Mouse (Mus musculus) thymus, adult 18-20 months (tissue): ENCODE measurements around the gene Tmprss3.
A peak's percentile ranks its signal among the peaks of the same experiment; 100 is the strongest.

Experiments used
- DNase-seq, 2 experiments: peaks; one replicate each; pipeline ENCODE4 v3.0.0; 2022; ENCODE audit warnings: mixed read lengths in 2 of 2

The Tmprss3 gene

GRCm38 (mm10) chr17:31193360-31193759 lies 5.4 kb downstream of the Tmprss3 start:
- no peak for DNase-seq

- DNase-seq = no peak
Observed at GRCm38 (mm10) chr17:31192663-31193062, 6.1 kb downstream of the Tmprss3 start.

GRCm38 (mm10) chr17:31191825-31192224 lies 7.0 kb downstream of the Tmprss3 start:
- no peak for DNase-seq

GRCm38 (mm10) chr17:31187370-31187769 lies 11.4 kb downstream of the Tmprss3 start:
- peak; percentile 53 to 66 for DNase-seq

- no peak for DNase-seq
Observed at GRCm38 (mm10) chr17:31184269-31184990, 14.3 kb downstream of the Tmprss3 start.

GRCm38 (mm10) chr17:31183180-31183974 lies 15.4 kb downstream of the Tmprss3 start:
- DNase-seq = peak in 1 of 2 experiments; percentile 39

- no peak for DNase-seq
Observed at GRCm38 (mm10) chr17:31181490-31181889, 17.3 kb downstream of the Tmprss3 start.

- DNase-seq = peak in 1 of 2 experiments; percentile 57
Observed at GRCm38 (mm10) chr17:31176321-31176720, 22.5 kb downstream of the Tmprss3 start.

- no peak for DNase-seq
Observed at GRCm38 (mm10) chr17:31169796-31170195, 29.0 kb downstream of the Tmprss3 start.

- no peak for DNase-seq
Observed at GRCm38 (mm10) chr17:31165127-31165526, 33.6 kb downstream of the Tmprss3 start, which contains the start of gene Tff1. Gene Tff1, minus strand, starts transcription at chr17:31165277.

- peak; percentile 62 to 78 for DNase-seq
Observed at GRCm38 (mm10) chr17:31163821-31164220, 35.0 kb downstream of the Tmprss3 start.

GRCm38 (mm10) chr17:31162607-31163006 lies 36.2 kb downstream of the Tmprss3 start:
- no peak for DNase-seq

GRCm38 (mm10) chr17:31160291-31160690 lies 38.5 kb downstream of the Tmprss3 start:
- no peak for DNase-seq

- DNase-seq = no peak
Observed at GRCm38 (mm10) chr17:31157921-31158320, 40.9 kb downstream of the Tmprss3 start.

GRCm38 (mm10) chr17:31153785-31154184 lies 45.0 kb downstream of the Tmprss3 start:
- no peak for DNase-seq

GRCm38 (mm10) chr17:31152966-31153499 lies 45.7 kb downstream of the Tmprss3 start:
- no peak for DNase-seq

- DNase-seq = no peak
Observed at GRCm38 (mm10) chr17:31152512-31152911, 46.3 kb downstream of the Tmprss3 start.

GRCm38 (mm10) chr17:31145998-31146397 lies 52.8 kb downstream of the Tmprss3 start:
- no peak for DNase-seq

- no peak for DNase-seq
Observed at GRCm38 (mm10) chr17:31144040-31145037, 54.4 kb downstream of the Tmprss3 start, which contains the start of gene Tff2. Gene Tff2, minus strand, starts transcription at chr17:31144282.

GRCm38 (mm10) chr17:31142116-31142515 lies 56.7 kb downstream of the Tmprss3 start:
- DNase-seq = no peak

GRCm38 (mm10) chr17:31138398-31138797 lies 60.4 kb downstream of the Tmprss3 start:
- peak; percentile 23 to 50 for DNase-seq

GRCm38 (mm10) chr17:31136821-31137220 lies 62.0 kb downstream of the Tmprss3 start:
- DNase-seq = no peak
